Mouse (Mus musculus): ENCODE data around the gene Cradd. TPM values are rescaled to one million over a fixed set of nuclear protein-coding genes. Genes with fewer than 3 reads are reported as not detected.

Cradd gene
- polyA plus RNA-seq, 1 experiment, result 9.5 TPM

DNA sequence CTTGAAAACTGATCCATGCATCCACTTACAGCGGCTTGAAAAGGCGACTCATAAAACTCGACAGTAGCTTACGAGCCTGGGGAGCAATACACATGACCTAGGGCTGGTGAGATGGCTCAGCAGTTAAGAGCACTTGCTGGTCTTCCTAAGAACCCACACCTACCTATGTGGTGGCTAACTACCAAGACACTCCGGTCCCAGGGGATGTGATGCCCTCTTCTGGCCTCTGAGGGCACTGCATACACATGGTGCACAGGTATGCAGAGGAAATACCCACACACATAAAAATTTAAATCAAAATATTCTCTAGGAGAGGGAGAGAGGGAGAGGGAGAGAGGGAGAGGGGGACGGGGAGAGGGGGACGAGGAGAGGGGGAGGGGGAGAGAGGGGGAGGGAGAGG lies 167.5 kb downstream of the Cradd start:
- Histone ChIP-seq H3K36me3 (ENCODE audit: control insufficient read depth, insufficient read depth) (no peaks in the 10 kb centered on the region), H3K4me3 (no peak overlapping the region), H3K4me2 (ENCODE audit: low read depth) (no peak overlapping the region), H3K79me2 (ENCODE audit: control insufficient read depth, insufficient read depth) (no peaks in the 10 kb centered on the region), H3ac (ENCODE audit: control insufficient read depth, insufficient read length) (no peak overlapping the region), H3K27me3 (ENCODE audit: control insufficient read depth, insufficient read depth, insufficient read length) (no peaks in the 10 kb centered on the region)
- TF ChIP-seq REST (IDR thresholded peaks at IDR 0.05; ENCODE audit: insufficient read depth, insufficient read length) (no peak), MAX (IDR thresholded peaks at IDR 0.05; ENCODE audit: low read depth) (no peak), CEBPB (IDR thresholded peaks at IDR 0.05; ENCODE audit: insufficient read depth, poor library complexity, severe bottlenecking) (no peak), E2F4 (IDR thresholded peaks at IDR 0.05; ENCODE audit: insufficient read depth) (no peak), POLR2AphosphoS2 (IDR thresholded peaks at IDR 0.05; ENCODE audit: insufficient read length, low read depth) (no peak), SRF (IDR thresholded peaks at IDR 0.05; ENCODE audit: control insufficient read depth, insufficient read length, low read depth) (no peak), MYOD1 (IDR thresholded peaks at IDR 0.05; ENCODE audit: control insufficient read depth in 1 of 3, insufficient read length in 2 of 3, low read depth in 2 of 3) (no peak), MYOG (IDR thresholded peaks at IDR 0.05; ENCODE audit: control insufficient read depth in 1 of 3, insufficient read depth in 1 of 3, insufficient read length in 2 of 3, low read depth in 2 of 3) (no peak), USF1 (IDR thresholded peaks at IDR 0.05; ENCODE audit: low read depth) (no peak), TCF12 (IDR thresholded peaks at IDR 0.05; ENCODE audit: insufficient read depth, poor library complexity, severe bottlenecking) (no peak), TCF3 (IDR thresholded peaks at IDR 0.05; ENCODE audit: insufficient read length, low read depth) (no peak), POLR2A (IDR thresholded peaks at IDR 0.05; ENCODE audit: insufficient read length, low read depth) (no peak)

- no peak overlapping the region for H3K4me2 ChIP-seq (ENCODE audit: low read depth)
- no peaks in the 10 kb centered on the region for H3K27me3 ChIP-seq (ENCODE audit: control insufficient read depth, insufficient read depth, insufficient read length)
- no peaks in the 10 kb centered on the region for H3K79me2 ChIP-seq (ENCODE audit: control insufficient read depth, insufficient read depth)
- no peak for TF ChIP-seq MYOG (IDR thresholded peaks at IDR 0.05; ENCODE audit: control insufficient read depth in 1 of 3, insufficient read depth in 1 of 3, insufficient read length in 2 of 3, low read depth in 2 of 3)
- TF ChIP-seq USF1 (IDR thresholded peaks at IDR 0.05; ENCODE audit: low read depth), result no peak
- TF ChIP-seq POLR2A (IDR thresholded peaks at IDR 0.05; ENCODE audit: insufficient read length, low read depth), result no peak
- TF ChIP-seq MAX (IDR thresholded peaks at IDR 0.05; ENCODE audit: low read depth), result no peak
- H3K36me3 ChIP-seq (ENCODE audit: control insufficient read depth, insufficient read depth), result no peaks in the 10 kb centered on the region
- no peak overlapping the region for H3ac ChIP-seq (ENCODE audit: control insufficient read depth, insufficient read length)
- no peak overlapping the region for H3K4me3 ChIP-seq
These were observed 169.3 kb downstream of the Cradd start for GRCm38 (mm10) chr10:95154675-95155074.

- Histone ChIP-seq H3K4me2 (ENCODE audit: low read depth) (no peak overlapping the region), H3K79me2 (ENCODE audit: control insufficient read depth, insufficient read depth) (no peaks in the 10 kb centered on the region), H3K27me3 (ENCODE audit: control insufficient read depth, insufficient read depth, insufficient read length) (no peaks in the 10 kb centered on the region), H3K4me3 (no peak overlapping the region), H3K36me3 (ENCODE audit: control insufficient read depth, insufficient read depth) (no peaks in the 10 kb centered on the region), H3ac (ENCODE audit: control insufficient read depth, insufficient read length) (no peak overlapping the region)
- TF ChIP-seq E2F4 (IDR thresholded peaks at IDR 0.05; ENCODE audit: insufficient read depth) (no peak), SRF (IDR thresholded peaks at IDR 0.05; ENCODE audit: control insufficient read depth, insufficient read length, low read depth) (no peak), POLR2A (IDR thresholded peaks at IDR 0.05; ENCODE audit: insufficient read length, low read depth) (no peak), POLR2AphosphoS2 (IDR thresholded peaks at IDR 0.05; ENCODE audit: insufficient read length, low read depth) (no peak), MYOD1 (IDR thresholded peaks at IDR 0.05; ENCODE audit: control insufficient read depth in 1 of 3, insufficient read length in 2 of 3, low read depth in 2 of 3) (no peak), TCF12 (IDR thresholded peaks at IDR 0.05; ENCODE audit: insufficient read depth, poor library complexity, severe bottlenecking) (no peak), MYOG (IDR thresholded peaks at IDR 0.05; ENCODE audit: control insufficient read depth in 1 of 3, insufficient read depth in 1 of 3, insufficient read length in 2 of 3, low read depth in 2 of 3) (no peak), MAX (IDR thresholded peaks at IDR 0.05; ENCODE audit: low read depth) (no peak), REST (IDR thresholded peaks at IDR 0.05; ENCODE audit: insufficient read depth, insufficient read length) (no peak), USF1 (IDR thresholded peaks at IDR 0.05; ENCODE audit: low read depth) (no peak)
These were observed 170.7 kb downstream of the Cradd start for GRCm38 (mm10) chr10:95153224-95153623.

DNA sequence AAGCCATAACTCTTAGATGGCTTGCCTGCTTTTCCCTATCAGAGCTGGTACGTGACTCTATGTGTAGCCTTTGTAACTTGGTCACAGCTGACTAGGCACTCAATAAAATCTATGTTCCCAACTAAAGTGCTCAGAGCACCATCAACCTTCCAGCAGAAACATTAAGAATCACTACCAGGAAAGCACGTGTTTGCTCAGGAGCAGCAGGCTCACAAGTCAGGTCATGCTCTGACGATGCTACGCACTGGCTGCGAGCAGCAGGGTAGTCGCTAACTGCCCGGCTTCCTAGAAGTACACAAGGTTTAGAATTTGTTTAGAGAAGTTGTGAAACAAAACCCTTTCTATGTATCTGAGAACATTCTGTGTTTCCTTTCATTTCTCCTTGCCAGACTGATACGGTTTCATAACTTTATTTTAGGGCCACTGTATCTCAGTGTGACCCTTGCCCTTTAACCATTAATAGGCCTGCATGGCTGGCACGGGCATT lies 171.4 kb downstream of the Cradd start:
- H3K4me2 ChIP-seq (ENCODE audit: low read depth), result no peak overlapping the region
- TF ChIP-seq CEBPB (IDR thresholded peaks at IDR 0.05; ENCODE audit: insufficient read depth, poor library complexity, severe bottlenecking) (no peak), POLR2AphosphoS2 (IDR thresholded peaks at IDR 0.05; ENCODE audit: insufficient read length, low read depth) (no peak), TCF3 (IDR thresholded peaks at IDR 0.05; ENCODE audit: insufficient read length, low read depth) (no peak), REST (IDR thresholded peaks at IDR 0.05; ENCODE audit: insufficient read depth, insufficient read length) (no peak), MYOG (IDR thresholded peaks at IDR 0.05; ENCODE audit: control insufficient read depth in 1 of 3, insufficient read depth in 1 of 3, insufficient read length in 2 of 3, low read depth in 2 of 3) (no peak), MYOD1 (IDR thresholded peaks at IDR 0.05; ENCODE audit: control insufficient read depth in 1 of 3, insufficient read length in 2 of 3, low read depth in 2 of 3) (no peak), E2F4 (IDR thresholded peaks at IDR 0.05; ENCODE audit: insufficient read depth) (no peak), POLR2A (IDR thresholded peaks at IDR 0.05; ENCODE audit: insufficient read length, low read depth) (no peak), TCF12 (IDR thresholded peaks at IDR 0.05; ENCODE audit: insufficient read depth, poor library complexity, severe bottlenecking) (no peak)
- no peak overlapping the region for H3ac ChIP-seq (ENCODE audit: control insufficient read depth, insufficient read length)
- no peaks in the 10 kb centered on the region for H3K36me3 ChIP-seq (ENCODE audit: control insufficient read depth, insufficient read depth)
- no peak overlapping the region for H3K4me3 ChIP-seq
- no peaks in the 10 kb centered on the region for H3K79me2 ChIP-seq (ENCODE audit: control insufficient read depth, insufficient read depth)
- H3K27me3 ChIP-seq (ENCODE audit: control insufficient read depth, insufficient read depth, insufficient read length), result no peaks in the 10 kb centered on the region

DNA sequence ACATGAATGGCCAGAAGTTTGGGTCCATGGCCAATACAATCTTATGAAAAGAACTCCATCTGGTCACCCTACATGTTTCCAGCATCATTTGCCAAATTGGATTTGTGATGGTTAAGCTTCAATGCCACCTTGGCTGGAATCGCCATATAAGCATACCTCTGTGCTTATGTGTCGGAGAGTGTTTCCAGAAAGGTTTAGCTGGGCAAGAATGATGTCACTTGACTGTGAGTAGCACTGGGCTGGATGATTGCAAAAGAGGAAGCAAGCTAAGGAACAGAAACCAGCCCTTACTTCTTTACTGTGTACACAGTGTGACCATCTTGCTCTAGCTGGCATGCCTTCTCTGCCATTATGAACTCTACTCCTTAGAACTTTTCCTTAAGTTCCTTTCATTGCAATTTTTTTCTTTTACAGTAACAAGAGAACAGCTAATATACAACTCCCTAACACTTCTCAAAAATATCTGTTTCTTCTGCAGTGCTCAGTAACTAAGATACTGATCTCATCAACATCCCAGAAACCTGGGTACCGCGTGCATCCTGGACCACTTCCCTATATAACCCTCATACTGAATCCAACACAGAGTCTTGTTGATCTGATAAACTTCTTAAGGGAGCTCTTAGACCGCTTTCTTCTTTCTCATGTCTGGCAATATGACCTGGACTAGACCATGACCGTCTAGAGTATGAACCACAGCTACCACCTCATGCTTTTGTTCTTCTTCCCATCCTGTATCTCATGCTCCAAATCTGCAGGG lies 172.7 kb downstream of the Cradd start:
- H3ac ChIP-seq (ENCODE audit: control insufficient read depth, insufficient read length), result no peak overlapping the region
- H3K79me2 ChIP-seq (ENCODE audit: control insufficient read depth, insufficient read depth), result no peaks in the 10 kb centered on the region
- H3K4me3 ChIP-seq, result no peak overlapping the region
- TF ChIP-seq MAX (IDR thresholded peaks at IDR 0.05; ENCODE audit: low read depth) (no peak), E2F4 (IDR thresholded peaks at IDR 0.05; ENCODE audit: insufficient read depth) (no peak), CEBPB (IDR thresholded peaks at IDR 0.05; ENCODE audit: insufficient read depth, poor library complexity, severe bottlenecking) (no peak), SRF (IDR thresholded peaks at IDR 0.05; ENCODE audit: control insufficient read depth, insufficient read length, low read depth) (no peak), USF1 (IDR thresholded peaks at IDR 0.05; ENCODE audit: low read depth) (no peak), REST (IDR thresholded peaks at IDR 0.05; ENCODE audit: insufficient read depth, insufficient read length) (no peak), TCF3 (IDR thresholded peaks at IDR 0.05; ENCODE audit: insufficient read length, low read depth) (no peak), MYOG (IDR thresholded peaks at IDR 0.05; ENCODE audit: control insufficient read depth in 1 of 3, insufficient read depth in 1 of 3, insufficient read length in 2 of 3, low read depth in 2 of 3) (no peak)
- H3K36me3 ChIP-seq (ENCODE audit: control insufficient read depth, insufficient read depth), result no peaks in the 10 kb centered on the region
- H3K27me3 ChIP-seq (ENCODE audit: control insufficient read depth, insufficient read depth, insufficient read length), result no peaks in the 10 kb centered on the region
- no peak overlapping the region for H3K4me2 ChIP-seq (ENCODE audit: low read depth)
